ENCODE assay signal across 8 mouse cellular contexts in the genomic region with DNA sequence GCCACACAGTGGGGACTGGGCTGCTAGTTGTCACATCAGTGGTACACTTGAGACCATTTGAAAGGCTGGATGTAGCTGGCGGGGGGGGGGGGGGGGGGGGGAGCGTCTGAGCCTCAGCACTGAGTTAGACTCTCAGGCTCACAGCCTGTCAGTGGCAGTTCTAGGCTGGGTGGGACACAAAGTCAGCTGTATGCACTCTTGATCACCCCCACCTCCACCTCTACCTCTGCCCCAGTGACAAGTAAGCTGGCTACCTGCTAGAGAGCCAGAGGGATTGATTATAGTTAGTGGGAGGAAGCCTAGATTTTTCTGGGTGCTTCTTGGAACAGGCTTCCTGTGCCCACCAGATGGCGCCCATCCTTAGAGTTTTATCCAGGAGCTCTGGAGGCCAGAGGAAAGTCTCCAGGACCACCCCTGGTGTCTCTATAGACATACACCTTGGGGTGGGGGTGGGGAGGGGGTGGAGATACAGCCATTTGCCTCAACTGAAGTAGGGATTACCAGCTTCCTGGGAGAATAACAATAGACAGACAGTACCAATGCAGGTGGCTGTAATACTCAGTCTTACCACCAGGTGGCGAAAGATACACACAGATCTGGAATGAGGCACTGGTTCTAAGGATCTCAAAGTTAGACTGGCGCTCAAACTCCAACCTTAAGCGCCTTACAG.
DNase-seq lines count a peak whose midpoint lies in the region; ATAC-seq and TF ChIP-seq lines count a peak whose summit lies in the region.

No protein-coding gene starts in this region.

- H3K4me1 ChIP-seq in intestine, embryonic 16.5 days (ENCODE audit: control insufficient read depth, insufficient read depth, low read length), result no peaks in the 10 kb centered on the region
- H3K4me1 ChIP-seq in midbrain, embryonic 10.5 days, result peaks cover 32% of the 10 kb centered on the region
- no peaks in the 10 kb centered on the region for H3K4me1 ChIP-seq in small intestine, adult 2 months (ENCODE audit: control insufficient read depth, insufficient read depth, insufficient read length, low read length)

- intact Hi-C loops in gastrocnemius, postnatal 14 days (cut with DNase I; ENCODE audit: low total_unique reads), result loop anchor here (2.0 kb wide), 2 partner anchors 108 to 146 kb away; a partner anchor contains a TSS
- intact Hi-C loops in left cerebral cortex, postnatal 36 days (cut with DNase I), result loop anchor here (2.0 to 10.0 kb wide), 4 partner anchors 108 to 466 kb away; a partner anchor contains a TSS

- 11% methylated on average over 4 of the region's 6 CpGs for WGBS in intestine, embryonic 16.5 days
- 17% methylated on average over 6 of the region's 6 CpGs for WGBS in midbrain, embryonic 10.5 days
- 17% methylated on average over 6 of the region's 6 CpGs for WGBS in small intestine, adult 2 months

- TF ChIP-seq CTCF in small intestine, adult 2 months (IDR thresholded peaks at IDR 0.05; ENCODE audit: extremely low read depth, insufficient read length, insufficient replicate concordance, low read depth, low read length), result peak; percentile 100; the same call in 1 of the 2 replicates

- DNase-seq in ovary, postnatal 14 days (ENCODE audit: low spot score), result peak; percentile 79
- DNase-seq in ovary, postnatal 10 days (ENCODE audit: low spot score), result no peak
- DNase-seq in cerebellum, postnatal 4 days (ENCODE audit: low spot score in 2 of 2), result peak; percentile 61 to 86
- DNase-seq in gastrocnemius, postnatal 14 days, result peak; percentile 72
- peak; percentile 68 to 79 for DNase-seq in left cerebral cortex, postnatal 36 days (ENCODE audit: low spot score in 2 of 2)
- peak; percentile 78 for DNase-seq in midbrain, embryonic 10.5 days (ENCODE audit: low spot score)

- no peak overlapping the region for H3K9ac ChIP-seq in intestine, embryonic 16.5 days (ENCODE audit: low read depth, low read length)

- H3K36me3 ChIP-seq in intestine, embryonic 16.5 days (ENCODE audit: control insufficient read depth, insufficient read depth, low read length), result 0 out of 2 replicates have a peak, but pooled peaks cover 6% of the 10 kb centered on the region
- peaks cover 4% of the 10 kb centered on the region; the same call in 1 of the 2 replicates for H3K36me3 ChIP-seq in midbrain, embryonic 10.5 days
- no peaks in the 10 kb centered on the region for H3K36me3 ChIP-seq in small intestine, adult 2 months (ENCODE audit: control insufficient read depth, insufficient read depth, low read length)

- TF ChIP-seq POLR2A in small intestine, adult 2 months (IDR thresholded peaks at IDR 0.05; ENCODE audit: low read depth, low read length), result no peak

- no peaks in the 10 kb centered on the region for H3K27me3 ChIP-seq in intestine, embryonic 16.5 days (replicated peaks; ENCODE audit: control insufficient read depth, insufficient read depth, low read length)
- no peaks in the 10 kb centered on the region for H3K27me3 ChIP-seq in midbrain, embryonic 10.5 days (ENCODE audit: low read depth, poor library complexity, severe bottlenecking)
- no peaks in the 10 kb centered on the region for H3K27me3 ChIP-seq in small intestine, adult 2 months (ENCODE audit: control insufficient read depth, insufficient read depth, low read length)

- ATAC-seq in intestine, embryonic 16.5 days, result peak; percentile 61

- no peak overlapping the region for H3K4me2 ChIP-seq in intestine, embryonic 16.5 days (ENCODE audit: low read depth, low read length)

- peaks cover 5% of the 10 kb centered on the region; the same call in 1 of the 2 replicates for H3K9me3 ChIP-seq in intestine, embryonic 16.5 days (ENCODE audit: control insufficient read depth, low read length)
- H3K9me3 ChIP-seq in midbrain, embryonic 10.5 days (replicated peaks), result no peaks in the 10 kb centered on the region

- H3K4me3 ChIP-seq in intestine, embryonic 16.5 days (ENCODE audit: low read length), result no peak overlapping the region
- H3K4me3 ChIP-seq in midbrain, embryonic 10.5 days, result no peak overlapping the region
- no peak overlapping the region for H3K4me3 ChIP-seq in small intestine, adult 2 months (ENCODE audit: low read depth, low read length)

- H3K27ac ChIP-seq in intestine, embryonic 16.5 days (ENCODE audit: low read length), result no peak overlapping the region
- H3K27ac ChIP-seq in midbrain, embryonic 10.5 days (replicated peaks), result peak overlapping the region; percentile 43; the same call in 1 of the 2 replicates
- H3K27ac ChIP-seq in small intestine, adult 2 months (ENCODE audit: insufficient read depth, low read depth, low read length), result no peak overlapping the region
